Comparison of ENCODE assay signal across 9 mouse cellular contexts in genomic region chr11:68904375-68905137, GRCm38 (mm10). TPM values are rescaled to one million over a fixed set of nuclear protein-coding genes. Genes with fewer than 3 reads are reported as not detected.
DNase-seq lines count a peak whose midpoint lies in the region; ATAC-seq lines count a peak whose summit lies in the region.
"Had no signal": no experiment of that assay in that cellular context is flagged by ENCODE, and none has a peak within 500 bp of the region (broad histone marks: within the 10 kb centered on the region; RNA-seq: fewer than 3 reads in every experiment).

No protein-coding gene starts in this region.

- WGBS in intestine, embryonic 14.5 days, result 85% methylated on average over 8 of the region's 8 CpGs
- 75% methylated on average over 8 of the region's 8 CpGs for WGBS in intestine, embryonic 15.5 days
- WGBS in hindbrain, embryonic 16.5 days, result 82% methylated on average over 8 of the region's 8 CpGs
- 86% methylated on average over 7 of the region's 8 CpGs for WGBS in neural tube, embryonic 11.5 days

- no peak overlapping the region for H3K4me3 ChIP-seq in intestine, embryonic 14.5 days (ENCODE audit: low read depth, low read length)
- H3K4me3 ChIP-seq in intestine, embryonic 15.5 days (replicated peaks), result no peak overlapping the region
- no peak overlapping the region for H3K4me3 ChIP-seq in hindbrain, embryonic 16.5 days (ENCODE audit: low read length)
- H3K4me3 ChIP-seq in neural tube, embryonic 11.5 days (ENCODE audit: low read depth, low read length), result no peak overlapping the region

- DNase-seq in intestine, embryonic 14.5 days (ENCODE audit: low spot score), result peak; percentile 91
- peak; percentile 71 to 94 for DNase-seq in adrenal gland, adult (ENCODE audit: inconsistent age in 2 of 2, low spot score in 1 of 2)
- DNase-seq in embryo, embryonic 11.5 days (ENCODE audit: low read depth, low spot score), result peak; percentile 64
- DNase-seq in left cerebral cortex, adult 8-10 months (ENCODE audit: low spot score in 2 of 2), result peak; percentile 38 to 61
- DNase-seq in neural tube, embryonic 11.5 days (ENCODE audit: low spot score), result peak; percentile 74
- DNase-seq in thymus, postnatal 0 days (ENCODE audit: low spot score), result peak; percentile 77

- H3K4me1 ChIP-seq in intestine, embryonic 14.5 days (replicated peaks; ENCODE audit: control insufficient read depth, insufficient read depth, low read length), result peaks cover 6% of the 10 kb centered on the region
- H3K4me1 ChIP-seq in intestine, embryonic 15.5 days (replicated peaks), result peaks cover 6% of the 10 kb centered on the region; the same call in 1 of the 2 replicates
- H3K4me1 ChIP-seq in hindbrain, embryonic 16.5 days (ENCODE audit: control insufficient read depth, insufficient read depth, low read depth, low read length), result peaks cover 11% of the 10 kb centered on the region
- H3K4me1 ChIP-seq in neural tube, embryonic 11.5 days (ENCODE audit: control insufficient read depth, insufficient read depth, low read length), result peaks cover 5% of the 10 kb centered on the region

- no peaks in the 10 kb centered on the region for H3K9me3 ChIP-seq in intestine, embryonic 14.5 days (ENCODE audit: control insufficient read depth, low read length)
- H3K9me3 ChIP-seq in intestine, embryonic 15.5 days, result no peaks in the 10 kb centered on the region
- H3K9me3 ChIP-seq in hindbrain, embryonic 16.5 days (ENCODE audit: control insufficient read depth, low read length), result no peaks in the 10 kb centered on the region
- no peaks in the 10 kb centered on the region for H3K9me3 ChIP-seq in neural tube, embryonic 11.5 days (ENCODE audit: control insufficient read depth, low read length)

- ATAC-seq in intestine, embryonic 14.5 days (replicated peaks; ENCODE audit: low FRiP score, low TSS enrichment, low read depth), result no peak
- no peak for ATAC-seq in intestine, embryonic 15.5 days
- ATAC-seq in hindbrain, embryonic 16.5 days, result no peak
- ATAC-seq in neural tube, embryonic 11.5 days (ENCODE audit: insufficient read depth, low FRiP score, low TSS enrichment), result no peak

- H3K36me3 ChIP-seq in intestine, embryonic 14.5 days (ENCODE audit: control insufficient read depth, insufficient read depth, low read length), result peaks cover 43% of the 10 kb centered on the region
- H3K36me3 ChIP-seq in intestine, embryonic 15.5 days, result peaks cover 23% of the 10 kb centered on the region
- H3K36me3 ChIP-seq in hindbrain, embryonic 16.5 days (ENCODE audit: control insufficient read depth, insufficient read depth, low read length), result peaks cover 31% of the 10 kb centered on the region
- peaks cover 15% of the 10 kb centered on the region for H3K36me3 ChIP-seq in neural tube, embryonic 11.5 days (ENCODE audit: control insufficient read depth, insufficient read depth, low read length)

- H3K4me2 ChIP-seq in intestine, embryonic 14.5 days (ENCODE audit: low read length), result no peak overlapping the region
- no peak overlapping the region for H3K4me2 ChIP-seq in intestine, embryonic 15.5 days (replicated peaks)
- H3K4me2 ChIP-seq in hindbrain, embryonic 16.5 days (ENCODE audit: low read length), result no peak overlapping the region
- no peak overlapping the region for H3K4me2 ChIP-seq in neural tube, embryonic 11.5 days (ENCODE audit: low read depth)

- no peaks in the 10 kb centered on the region for H3K27me3 ChIP-seq in intestine, embryonic 14.5 days (replicated peaks; ENCODE audit: control insufficient read depth, insufficient read depth, low read length)
- H3K27me3 ChIP-seq in intestine, embryonic 15.5 days (replicated peaks), result no peaks in the 10 kb centered on the region
- peaks cover 3% of the 10 kb centered on the region; the same call in 1 of the 2 replicates for H3K27me3 ChIP-seq in hindbrain, embryonic 16.5 days (replicated peaks; ENCODE audit: control insufficient read depth, insufficient read depth, low read length)
- no peaks in the 10 kb centered on the region for H3K27me3 ChIP-seq in neural tube, embryonic 11.5 days (ENCODE audit: control insufficient read depth, insufficient read depth, low read length)

- H3K27ac ChIP-seq in intestine, embryonic 14.5 days (ENCODE audit: low read depth), result no peak overlapping the region
- no peak overlapping the region for H3K27ac ChIP-seq in intestine, embryonic 15.5 days
- peak overlapping the region; percentile 29; the same call in 1 of the 2 replicates for H3K27ac ChIP-seq in hindbrain, embryonic 16.5 days (ENCODE audit: low read depth, low read length)
- no peak overlapping the region for H3K27ac ChIP-seq in neural tube, embryonic 11.5 days (ENCODE audit: low read depth, low read length)

- no peak overlapping the region for H3K9ac ChIP-seq in intestine, embryonic 14.5 days (ENCODE audit: low read length)
- no peak overlapping the region for H3K9ac ChIP-seq in intestine, embryonic 15.5 days
- H3K9ac ChIP-seq in hindbrain, embryonic 16.5 days (ENCODE audit: low read depth, low read length), result no peak overlapping the region
- no peak overlapping the region for H3K9ac ChIP-seq in neural tube, embryonic 11.5 days (ENCODE audit: low read length)

RNA-seq across cellular contexts. Expression of gene Rpl26, which starts 3.2 kb away (rescaled TPM):
- 1,271 and 1,334 TPM in 2 replicates for polyA plus RNA-seq in intestine, embryonic 14.5 days (2014; fragmentation: Nextera tagmentation; extraction: Ambion mirVana)
- 1,017 and 1,034 TPM in 2 replicates for polyA plus RNA-seq in intestine, embryonic 15.5 days (2015; fragmentation: Nextera tagmentation; extraction: Ambion mirVana)
- polyA plus RNA-seq in hindbrain, embryonic 16.5 days (2015; fragmentation: Nextera tagmentation; extraction: Ambion mirVana), result 487 and 500 TPM in 2 replicates
- 100 to 1,000 TPM; 920 to 943 (median 931) TPM for total RNA-seq in left cerebral cortex, adult 8-10 months (2022)
- polyA plus RNA-seq in neural tube, embryonic 11.5 days (2014; fragmentation: Nextera tagmentation; extraction: Ambion mirVana), result 822 and 906 TPM in 2 replicates
- 1,221 and 1,303 TPM in 2 replicates for polyA plus RNA-seq in thymus, postnatal 0 days (2015; fragmentation: Nextera tagmentation; extraction: Ambion mirVana)

RNA-seq across cellular contexts. Expression of gene Rnf222, which starts 16.2 kb away (rescaled TPM):
- polyA plus RNA-seq in intestine, embryonic 14.5 days (2014; fragmentation: Nextera tagmentation; extraction: Ambion mirVana), result 0.07 and 0.11 TPM in 2 replicates
- 0.06 and 0.10 TPM in 2 replicates for polyA plus RNA-seq in intestine, embryonic 15.5 days (2015; fragmentation: Nextera tagmentation; extraction: Ambion mirVana)
- polyA plus RNA-seq in hindbrain, embryonic 16.5 days (2015; fragmentation: Nextera tagmentation; extraction: Ambion mirVana), result 0.04 TPM in 1 of 2 replicates, not detected in the other
- total RNA-seq in left cerebral cortex, adult 8-10 months (2022), result under 1 TPM in 1 of 4 experiments, not detected in 3; 0.17 TPM
- 0.08 TPM in 1 of 2 replicates, not detected in the other for polyA plus RNA-seq in neural tube, embryonic 11.5 days (2014; fragmentation: Nextera tagmentation; extraction: Ambion mirVana)
- 0.05 TPM in 1 of 2 replicates, not detected in the other for polyA plus RNA-seq in thymus, postnatal 0 days (2015; fragmentation: Nextera tagmentation; extraction: Ambion mirVana)
- polyA plus RNA-seq: neural tube, embryonic 14.5 days had no signal

RNA-seq across cellular contexts. Expression of gene Odf4, which starts 22.3 kb away (rescaled TPM):
- polyA plus RNA-seq in intestine, embryonic 14.5 days (2014; fragmentation: Nextera tagmentation; extraction: Ambion mirVana), result 0.22 TPM in 1 of 2 replicates, not detected in the other
- polyA plus RNA-seq in intestine, embryonic 15.5 days (2015; fragmentation: Nextera tagmentation; extraction: Ambion mirVana), result not detected in 2 replicates
- 0.34 and 0.67 TPM in 2 replicates for polyA plus RNA-seq in hindbrain, embryonic 16.5 days (2015; fragmentation: Nextera tagmentation; extraction: Ambion mirVana)
- total RNA-seq in left cerebral cortex, adult 8-10 months (2022), result 1 to 10 TPM; 1.1 to 2.2 (median 1.7) TPM
- polyA plus RNA-seq in neural tube, embryonic 11.5 days (2014; fragmentation: Nextera tagmentation; extraction: Ambion mirVana), result not detected in 2 replicates
- not detected in 2 replicates for polyA plus RNA-seq in thymus, postnatal 0 days (2015; fragmentation: Nextera tagmentation; extraction: Ambion mirVana)

RNA-seq across cellular contexts. Expression of gene Ndel1, which starts 32.9 kb away (rescaled TPM):
- 60.0 and 60.3 TPM in 2 replicates for polyA plus RNA-seq in intestine, embryonic 14.5 days (2014; fragmentation: Nextera tagmentation; extraction: Ambion mirVana)
- polyA plus RNA-seq in intestine, embryonic 15.5 days (2015; fragmentation: Nextera tagmentation; extraction: Ambion mirVana), result 69.1 and 69.5 TPM in 2 replicates
- polyA plus RNA-seq in hindbrain, embryonic 16.5 days (2015; fragmentation: Nextera tagmentation; extraction: Ambion mirVana), result 109 and 112 TPM in 2 replicates
- 100 to 1,000 TPM in 3 of 4 experiments, 10 to 100 TPM in 1; 95.2 to 113 (median 110) TPM for total RNA-seq in left cerebral cortex, adult 8-10 months (2022)
- polyA plus RNA-seq in neural tube, embryonic 11.5 days (2014; fragmentation: Nextera tagmentation; extraction: Ambion mirVana), result 61.6 and 62.9 TPM in 2 replicates
- 57.1 and 60.3 TPM in 2 replicates for polyA plus RNA-seq in thymus, postnatal 0 days (2015; fragmentation: Nextera tagmentation; extraction: Ambion mirVana)

RNA-seq across cellular contexts. Expression of gene Arhgef15, which starts 52.7 kb away (rescaled TPM):
- polyA plus RNA-seq in intestine, embryonic 14.5 days (2014; fragmentation: Nextera tagmentation; extraction: Ambion mirVana), result 9.6 and 9.9 TPM in 2 replicates
- 8.1 and 8.6 TPM in 2 replicates for polyA plus RNA-seq in intestine, embryonic 15.5 days (2015; fragmentation: Nextera tagmentation; extraction: Ambion mirVana)
- polyA plus RNA-seq in hindbrain, embryonic 16.5 days (2015; fragmentation: Nextera tagmentation; extraction: Ambion mirVana), result 27.2 and 33.9 TPM in 2 replicates
- 10 to 100 TPM; 35.5 to 40.0 (median 38.3) TPM for total RNA-seq in left cerebral cortex, adult 8-10 months (2022)
- 6.8 and 6.9 TPM in 2 replicates for polyA plus RNA-seq in neural tube, embryonic 11.5 days (2014; fragmentation: Nextera tagmentation; extraction: Ambion mirVana)
- 1.0 and 1.1 TPM in 2 replicates for polyA plus RNA-seq in thymus, postnatal 0 days (2015; fragmentation: Nextera tagmentation; extraction: Ambion mirVana)
